Mouse (Mus musculus) hematopoietic stem cell, adult 5-6 weeks (primary cell): ENCODE results near the gene Atf7ip. TPM values are rescaled to one million over a fixed set of nuclear protein-coding genes. Genes with fewer than 3 reads are reported as not detected.

Experiments used
- ATAC-seq, 2 experiments: fragments of 125-278 bp in 1 of 2; replicated peaks in 1 of 2; 2 replicates each; pipeline ENCODE4 v1.8.0; 2016 to 2017; ENCODE audit warnings: inconsistent platforms in 2 of 2, mild to moderate bottlenecking in 2 of 2, moderate number of reproducible peaks in 2 of 2, low read depth in 1 of 2, moderate TSS enrichment in 1 of 2; ENCODE audit not compliant: low FRiP score in 2 of 2, poor library complexity in 2 of 2, severe bottlenecking in 2 of 2, insufficient read depth in 1 of 2, low TSS enrichment in 1 of 2
- total RNA-seq: library from RNA; stranded (forward); fragments of 172-1452, 232-1000 nt; gene quantifications from 2 replicates; pipeline ENCODE4 v1.2.3, GENCODE M21; 2017

Gene Atf7ip
- total RNA-seq, 1 experiment from 2014 or later = 59.3 TPM

DNA sequence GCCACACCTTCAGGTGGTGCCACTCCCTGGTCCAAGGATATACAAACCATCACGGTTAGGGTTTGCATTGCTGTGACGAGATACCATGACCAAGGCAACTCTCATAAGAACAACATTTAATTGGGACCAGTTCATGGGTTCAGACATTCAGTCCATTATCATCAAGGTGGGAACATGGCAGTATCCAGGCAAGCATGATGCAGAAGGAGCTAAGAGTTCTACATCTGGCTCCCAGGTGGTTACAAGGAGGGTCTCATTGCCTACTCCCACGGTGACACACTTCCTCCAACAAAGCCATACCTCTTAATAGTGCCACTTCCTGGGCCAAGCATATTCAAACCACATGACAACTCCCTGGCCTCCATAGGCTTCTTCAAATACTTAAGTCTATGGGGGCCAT lies 2.7 kb downstream of the Atf7ip start:
- ATAC-seq = no peak

DNA sequence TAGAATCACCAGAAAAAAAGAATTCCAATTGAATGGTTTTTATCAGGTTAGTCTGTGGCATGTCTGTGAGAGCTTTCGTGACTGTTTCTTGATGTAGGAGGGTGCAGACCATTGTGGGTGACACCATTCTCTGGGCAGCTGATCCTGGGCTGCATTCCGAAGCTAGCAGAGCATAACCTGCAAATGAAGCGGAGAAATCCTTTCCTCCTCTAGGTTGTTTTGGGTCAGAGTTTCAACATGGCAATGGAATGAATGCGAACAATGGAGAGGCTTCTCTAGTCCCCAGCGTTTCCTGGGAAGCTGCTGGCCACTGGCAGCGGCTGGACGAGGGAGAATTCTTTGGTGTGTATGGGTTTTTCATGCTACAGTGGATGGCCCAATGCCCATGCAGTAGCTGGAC lies 5.0 kb downstream of the Atf7ip start:
- no peak for ATAC-seq

DNA sequence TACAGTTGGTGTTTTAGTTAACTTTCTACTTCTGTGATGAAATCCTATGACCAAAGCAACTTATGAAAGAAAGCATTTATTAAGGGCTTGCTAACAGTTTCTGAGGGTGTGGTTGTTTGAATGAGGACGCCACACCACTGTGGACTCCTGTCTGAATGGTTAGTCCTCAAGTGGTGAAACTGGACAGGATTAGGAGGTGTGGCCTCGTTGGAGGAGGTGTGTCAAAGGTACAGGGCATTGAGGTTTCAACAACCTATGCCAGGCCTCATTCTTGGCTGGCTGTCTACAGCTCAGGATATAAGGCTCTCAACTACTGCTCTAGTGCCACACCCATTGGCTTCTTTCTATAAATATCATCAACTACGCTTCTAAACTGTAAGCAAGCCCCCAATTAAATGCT lies 6.4 kb downstream of the Atf7ip start:
- ATAC-seq = no peak

DNA sequence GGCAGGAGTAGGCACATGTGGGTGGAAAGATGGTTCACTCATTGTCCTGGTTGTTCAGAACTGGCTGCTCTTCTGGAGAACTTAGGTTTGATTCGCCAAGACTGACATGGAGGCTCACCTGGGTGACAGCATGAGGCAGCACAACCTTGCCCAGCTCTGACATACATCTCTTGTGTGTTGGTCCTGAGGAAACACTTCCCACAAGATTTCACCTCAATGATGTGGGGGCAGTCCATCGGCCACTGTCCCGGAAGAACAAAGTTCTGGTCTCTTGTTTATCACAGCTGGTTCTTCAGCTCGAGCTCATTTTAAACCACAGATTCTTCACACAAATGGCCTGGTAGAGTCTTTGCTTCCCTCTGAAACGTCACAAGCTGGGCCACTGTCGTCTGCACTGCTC lies 10.7 kb downstream of the Atf7ip start:
- ATAC-seq = no peak

DNA sequence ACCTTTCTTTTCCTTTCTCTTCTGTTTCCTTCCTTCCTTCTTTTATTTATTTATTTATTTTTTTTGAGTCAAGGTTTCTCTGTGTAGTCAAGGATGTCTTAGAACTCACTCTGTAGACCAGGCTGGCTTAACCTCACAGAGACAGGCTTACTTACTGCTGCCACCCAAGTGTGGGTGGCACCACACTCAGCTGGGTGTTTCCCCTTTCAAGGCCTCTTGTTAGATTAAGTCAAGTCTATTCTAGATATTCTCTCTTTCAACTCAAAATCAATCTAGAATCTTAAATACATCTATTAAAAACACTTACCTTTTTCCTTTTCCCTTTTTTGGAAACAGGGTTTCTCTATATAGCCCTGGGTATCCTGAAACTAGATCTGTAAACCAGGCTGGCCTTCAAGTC lies 11.3 kb downstream of the Atf7ip start:
- no peak for ATAC-seq

DNA sequence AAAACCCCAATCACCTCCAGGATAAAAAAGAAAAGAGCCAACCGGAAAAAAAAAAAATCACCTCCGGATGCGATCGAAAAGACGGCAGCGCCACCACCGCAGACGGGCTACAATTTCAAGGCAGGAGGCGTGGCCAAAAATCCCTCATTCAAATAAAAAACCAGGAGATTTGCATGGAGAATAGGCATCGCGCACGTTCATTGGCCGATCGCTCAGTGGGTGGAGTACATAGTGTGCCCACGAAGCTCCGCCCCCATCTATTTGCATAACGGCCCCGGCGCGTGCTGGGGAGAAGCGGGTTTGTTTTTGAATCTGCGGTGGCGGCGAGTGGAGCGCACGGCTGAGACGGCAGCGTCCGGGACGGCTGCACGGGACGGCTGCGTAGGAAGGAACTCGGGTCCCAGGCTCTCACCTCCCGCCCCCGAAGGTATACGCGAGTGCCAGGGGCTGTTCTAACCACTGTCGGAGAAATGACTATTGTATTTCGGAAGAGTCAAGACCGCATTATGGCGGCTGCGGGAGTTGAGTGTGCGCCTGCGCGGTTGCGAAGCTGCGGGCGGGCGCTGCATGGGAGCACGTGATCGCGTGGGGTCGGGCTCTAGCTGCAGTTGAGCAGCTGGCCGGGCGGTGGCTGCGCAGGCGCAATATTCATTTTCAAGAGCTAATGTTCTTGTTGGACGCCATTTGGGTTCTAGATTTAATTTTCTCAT lies 12.7 kb downstream of the Atf7ip start:
- peak; percentile 92 to 96 for ATAC-seq

DNA sequence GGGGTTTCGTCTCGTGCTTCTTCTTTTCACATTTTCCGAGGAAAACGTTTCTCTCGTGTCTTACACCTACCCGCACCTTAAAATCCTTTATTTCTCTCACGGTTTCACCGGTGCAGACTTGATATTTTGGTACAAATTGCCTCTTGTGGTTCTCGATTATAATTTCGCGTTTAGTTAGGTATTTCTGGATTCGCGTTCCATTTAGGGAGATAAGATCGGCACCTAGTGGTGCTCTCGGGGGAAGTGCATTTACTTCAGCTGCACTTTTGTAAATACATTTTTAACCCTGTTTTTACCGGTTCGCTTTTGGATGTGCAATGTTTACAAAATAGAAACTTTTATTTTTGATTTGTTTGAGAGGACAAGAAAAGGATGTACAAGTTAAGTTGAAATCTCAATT lies 13.3 kb downstream of the Atf7ip start:
- ATAC-seq = no peak

DNA sequence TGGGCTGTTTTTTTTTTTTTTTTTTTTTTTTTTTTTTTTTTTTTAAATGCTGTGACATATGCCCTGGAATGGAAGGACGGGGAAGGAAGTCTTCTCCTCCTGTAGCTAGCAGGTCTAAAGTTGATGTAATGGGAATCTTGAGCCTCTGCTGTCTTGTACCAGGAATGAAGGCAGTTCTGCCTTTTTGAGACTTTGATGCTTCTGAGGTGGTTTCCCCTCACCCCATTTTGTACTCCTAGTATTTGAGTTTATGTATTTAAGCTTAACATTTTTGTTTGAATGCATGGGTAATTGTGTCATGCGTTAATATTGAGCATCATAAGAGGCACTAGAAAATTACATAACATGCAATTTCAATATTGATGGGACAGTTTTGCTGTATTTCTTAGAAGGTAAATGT lies 14.4 kb downstream of the Atf7ip start:
- ATAC-seq = no peak

DNA sequence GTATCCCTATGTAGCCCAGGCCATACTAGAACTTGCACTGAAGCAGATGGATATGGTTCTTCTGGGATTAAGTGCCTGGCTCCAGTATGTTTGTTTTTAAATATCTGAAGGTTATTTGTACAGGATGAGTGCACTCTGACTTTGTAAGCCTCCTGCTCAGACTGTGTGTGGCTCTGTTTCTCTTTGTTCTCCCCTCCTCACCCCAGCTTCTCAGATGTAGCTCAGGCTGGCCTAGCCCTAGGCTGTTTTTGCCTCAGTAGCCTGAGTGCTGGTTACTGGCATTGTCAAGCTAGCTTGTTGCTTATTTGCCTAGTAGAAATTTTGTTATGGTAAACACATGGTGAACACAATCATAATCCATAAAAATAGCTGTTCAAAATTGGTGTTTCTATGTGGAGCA lies 15.7 kb downstream of the Atf7ip start:
- ATAC-seq = no peak

DNA sequence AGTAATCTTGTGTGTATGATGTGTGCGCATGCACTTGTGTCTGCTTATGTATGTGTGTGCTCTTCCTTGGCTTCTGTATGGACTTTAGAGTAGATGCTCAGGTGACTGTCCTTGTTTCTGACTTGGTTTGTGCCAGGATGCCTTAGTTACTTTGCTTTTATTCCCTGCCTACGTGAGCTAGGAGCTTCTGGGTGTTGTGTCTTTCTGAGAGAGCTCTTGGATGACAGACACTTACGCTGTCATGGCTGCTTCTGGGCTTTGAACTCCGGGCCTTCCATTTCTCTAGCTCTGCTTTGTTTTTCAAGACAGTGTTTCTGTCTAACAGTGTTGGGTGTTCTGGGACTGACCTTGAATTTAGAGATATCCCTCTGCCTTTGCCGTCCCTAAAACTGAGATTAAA lies 16.7 kb downstream of the Atf7ip start:
- ATAC-seq = no peak

DNA sequence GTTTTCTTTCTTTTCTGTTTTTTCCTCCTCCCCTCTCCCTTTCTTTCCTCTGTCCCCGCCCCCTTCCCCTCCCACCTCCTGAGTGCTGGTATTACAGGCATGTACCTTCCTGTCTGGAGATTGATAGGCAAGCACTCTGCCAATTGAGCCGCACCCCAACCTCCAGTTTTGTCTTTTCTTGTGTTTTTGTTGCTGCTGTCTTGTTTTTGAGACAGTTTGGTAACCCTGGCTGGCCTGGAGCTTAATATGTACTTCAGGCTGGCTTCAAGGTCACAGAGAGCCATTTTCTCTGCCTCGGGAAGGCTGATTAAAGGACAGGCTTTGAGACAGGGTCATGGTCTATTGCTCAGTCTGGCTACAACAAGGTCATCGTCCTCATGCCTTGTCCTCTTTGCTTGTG lies 18.8 kb downstream of the Atf7ip start:
- ATAC-seq = no peak

DNA sequence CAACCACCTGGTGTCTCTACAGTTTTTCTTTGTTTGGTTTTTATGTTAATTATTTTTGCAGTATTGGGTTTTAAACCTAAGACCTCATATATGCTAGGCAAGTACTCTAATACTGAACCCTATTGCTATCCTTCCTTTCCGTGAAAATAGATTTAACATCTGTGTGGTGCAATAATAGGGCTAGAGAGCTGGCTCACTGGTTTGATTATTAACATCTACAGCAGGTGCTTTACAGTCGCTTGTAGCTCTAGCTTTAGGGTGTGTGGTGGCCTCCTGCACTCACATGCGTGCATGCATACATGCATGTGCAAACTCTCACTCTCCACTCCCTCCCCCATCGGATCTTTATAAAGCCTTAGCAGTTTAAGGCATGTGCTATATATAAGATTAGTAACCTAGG lies 19.6 kb downstream of the Atf7ip start:
- ATAC-seq = no peak

DNA sequence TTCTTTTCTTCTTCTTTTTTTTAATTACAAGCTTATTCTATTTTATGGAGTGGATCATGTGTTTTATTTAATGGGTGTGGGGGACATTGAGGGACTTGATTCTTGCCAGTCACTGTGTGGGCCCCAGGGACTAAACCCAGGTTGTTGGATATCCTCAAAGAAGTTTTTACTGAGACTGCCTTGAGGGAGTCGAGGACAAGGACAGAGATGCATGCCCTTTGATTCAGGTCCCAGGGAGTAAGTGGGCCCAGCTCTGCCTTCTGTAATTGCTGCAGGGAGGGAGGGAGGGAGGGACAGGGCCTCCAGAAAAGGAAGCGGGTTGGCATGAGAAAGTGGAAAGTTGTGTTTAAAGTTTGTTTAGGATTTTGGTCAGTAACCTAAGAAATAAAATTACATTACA lies 23.2 kb downstream of the Atf7ip start:
- no peak for ATAC-seq

DNA sequence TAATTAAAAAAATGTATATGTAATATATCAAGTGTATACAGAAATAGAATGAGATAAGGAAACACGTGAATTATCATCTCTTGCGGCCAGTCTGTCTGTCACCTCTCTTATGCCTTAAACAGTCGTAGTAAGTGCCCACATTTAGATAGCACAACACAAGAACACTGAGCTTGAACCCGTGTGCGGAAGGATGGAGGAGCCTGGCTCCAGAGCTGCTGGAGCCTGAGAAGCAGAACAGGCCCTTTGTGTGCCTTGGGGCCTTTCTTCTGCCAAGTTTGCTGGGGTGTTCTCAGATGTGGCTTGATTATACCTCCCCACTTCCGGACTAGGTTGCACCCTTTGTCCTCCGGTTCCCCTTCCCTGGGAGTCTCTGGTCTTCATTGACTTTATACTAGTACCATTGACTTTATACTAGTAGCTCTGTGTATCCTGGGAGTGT lies 25.8 kb downstream of the Atf7ip start:
- ATAC-seq = peak; percentile 71 to 80

DNA sequence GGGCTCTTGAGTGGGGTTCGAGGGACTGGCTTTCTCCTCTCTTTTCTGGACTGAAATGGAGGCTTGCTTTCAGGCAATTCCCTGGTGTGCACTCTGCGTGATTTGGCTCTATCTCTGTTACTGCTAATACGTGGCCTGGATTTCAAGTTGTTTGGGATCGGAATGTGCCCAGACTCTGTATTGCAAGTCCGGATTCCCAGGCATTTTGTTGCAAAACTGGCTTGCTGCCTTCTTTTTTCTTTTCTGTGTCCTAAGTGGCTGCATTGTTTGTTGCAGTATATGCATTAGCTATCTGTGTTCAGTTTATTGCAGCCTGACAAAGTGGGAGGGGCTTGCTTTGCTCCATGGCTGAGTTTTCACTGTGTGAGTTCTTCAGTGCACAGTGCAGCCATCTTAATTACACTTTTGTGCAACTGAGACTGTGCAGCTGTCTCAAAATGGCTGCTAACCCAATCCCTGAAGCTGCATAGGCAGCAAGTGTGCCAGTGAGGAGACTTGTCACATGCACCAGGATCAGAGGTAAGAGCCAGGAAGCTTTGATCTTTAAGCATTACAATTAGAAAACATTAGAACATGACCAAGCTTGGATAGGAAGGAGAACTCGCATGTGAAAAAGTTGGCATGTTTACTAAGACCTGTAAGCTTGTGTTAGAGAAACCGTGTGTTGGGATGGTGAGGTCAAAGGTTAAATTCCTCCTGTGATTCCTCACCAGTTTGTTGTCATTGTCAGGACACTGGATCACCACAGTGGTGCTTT lies 26.7 kb downstream of the Atf7ip start:
- ATAC-seq = peak; percentile 42 to 63; a peak in 3 of 4 replicates

DNA sequence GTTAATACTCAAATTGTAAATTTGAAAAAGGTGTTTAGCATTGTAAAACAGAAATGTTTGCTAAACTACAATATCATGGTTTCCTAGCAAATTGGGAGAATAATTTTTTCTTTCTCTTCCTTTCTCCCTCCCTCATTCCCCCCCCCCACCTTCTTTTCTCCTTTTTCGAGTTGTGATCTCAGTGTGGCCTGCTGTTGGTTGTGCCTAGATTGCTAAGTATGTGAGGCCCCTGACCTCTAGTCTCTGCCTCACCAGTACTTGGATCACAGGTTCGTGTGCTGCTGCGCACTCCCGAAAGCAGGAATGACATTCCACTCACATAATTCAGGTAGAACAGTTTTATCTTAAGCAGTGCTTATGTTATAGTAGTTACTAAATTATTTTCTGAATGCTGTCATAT lies 27.8 kb downstream of the Atf7ip start:
- ATAC-seq = no peak

DNA sequence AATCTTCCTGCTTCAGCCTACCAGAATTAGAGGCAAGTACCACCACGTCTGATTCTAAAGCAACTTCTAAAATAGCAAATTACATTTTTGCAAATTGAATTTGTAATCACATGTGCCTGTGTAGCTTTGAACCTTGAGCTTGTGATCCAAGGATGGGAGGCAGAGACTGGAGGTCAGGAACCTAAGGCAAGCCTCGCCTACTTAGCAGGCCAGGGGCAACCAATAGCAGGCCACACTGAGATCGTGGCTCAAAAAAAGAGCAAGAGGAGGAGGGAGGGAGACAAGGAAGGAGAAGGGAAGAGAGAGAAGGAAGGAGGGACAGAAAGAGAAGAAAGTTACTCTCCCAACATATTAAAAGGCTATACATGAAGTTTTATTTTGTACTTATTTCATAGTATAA lies 28.5 kb downstream of the Atf7ip start:
- no peak for ATAC-seq

DNA sequence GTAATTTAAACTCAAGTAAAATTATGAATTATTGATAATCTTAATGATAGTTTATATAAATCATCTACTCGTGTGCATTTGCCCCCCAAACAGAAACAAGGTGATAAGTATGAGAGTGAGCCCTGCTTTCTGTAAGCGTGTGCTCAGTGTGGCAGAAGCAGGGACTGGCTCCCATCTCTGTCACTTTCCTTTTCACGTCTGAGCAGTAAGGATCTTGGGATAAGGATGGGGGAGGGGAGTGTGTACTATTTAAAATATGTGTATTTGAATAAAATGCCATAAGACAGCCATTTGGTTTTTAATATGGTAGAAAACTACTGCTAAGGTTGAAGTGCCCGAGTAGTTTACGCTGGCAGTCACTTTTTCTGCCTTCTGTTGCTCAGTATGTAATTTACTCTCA lies 29.2 kb downstream of the Atf7ip start:
- no peak for ATAC-seq

DNA sequence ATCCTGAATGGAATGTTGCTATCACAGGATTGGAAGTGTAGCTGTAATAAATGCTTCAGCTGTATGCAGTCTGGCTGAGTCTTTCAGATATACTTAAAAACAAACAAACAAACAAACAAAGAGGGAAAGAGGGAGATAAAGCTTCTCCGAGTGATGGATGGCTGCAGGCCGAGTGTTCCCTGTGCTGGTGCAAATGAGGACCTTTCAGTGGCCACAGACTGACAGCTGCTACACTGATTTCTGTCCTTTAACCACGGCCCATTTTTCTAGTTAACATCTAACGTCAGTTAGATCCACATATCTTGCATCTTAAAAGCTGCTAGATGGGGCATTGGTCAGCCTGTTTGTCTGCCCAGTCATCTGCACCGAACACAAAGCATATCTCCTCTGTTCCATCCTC lies 30.2 kb downstream of the Atf7ip start:
- no peak for ATAC-seq
